Mouse (Mus musculus): Measurements from ENCODE around the gene Ate1.
"Not testable (repeated sequence)": the region's sequence is repeated elsewhere in the genome, so short reads cannot be mapped to it uniquely, and the experiment has no call there.

DNA sequence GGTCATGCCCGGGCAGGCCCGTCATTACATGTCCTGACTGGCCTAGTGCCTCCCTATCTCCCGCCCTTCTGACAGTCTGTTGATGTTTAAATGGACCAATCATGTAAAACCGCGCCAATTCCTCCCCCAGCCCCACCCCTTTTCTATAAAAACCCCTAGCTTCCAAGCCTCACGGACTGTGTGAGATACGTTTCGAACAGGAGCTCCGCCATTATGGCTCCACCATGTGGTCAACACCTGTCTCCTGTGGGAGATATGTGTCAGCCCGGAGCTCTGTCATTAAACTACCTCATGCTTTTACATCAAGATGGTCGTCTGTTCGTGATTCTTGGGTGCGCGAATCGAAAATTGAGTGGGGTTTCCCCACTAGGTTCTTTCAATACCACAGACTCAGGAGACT lies 11.0 kb upstream of the Ate1 start:
- not testable (repeated sequence) for TF ChIP-seq POLR2A (IDR thresholded peaks at IDR 0.05; ENCODE audit: control insufficient read depth, extremely low read depth, insufficient read depth, low read length, poor library complexity); CTCF (IDR thresholded peaks at IDR 0.05; ENCODE audit: borderline replicate concordance, control insufficient read depth, extremely low read depth, insufficient read depth, low read length, poor library complexity)

Measured in thymus, adult 2 months (tissue).